Mouse (Mus musculus) bone marrow macrophage, adult 2 months (primary cell): ENCODE data around the gene Cenpp. TPM values are rescaled to one million over a fixed set of nuclear protein-coding genes. Genes with fewer than 3 reads are reported as not detected.

Experiments used
- H3K27ac ChIP-seq: 2 replicates; pipeline ENCODE4 v1.5.1; 2012; ENCODE audit warnings: low read depth, low read length; ENCODE audit not compliant: insufficient read depth
- H3K4me1 ChIP-seq: 2 replicates; pipeline ENCODE4 v1.6.1; 2012; ENCODE audit warnings: low read length; ENCODE audit not compliant: control insufficient read depth, insufficient read depth
- H3K4me3 ChIP-seq: 2 replicates; pipeline ENCODE4 v1.5.1; 2012; ENCODE audit warnings: mild to moderate bottlenecking, low read length, moderate library complexity; ENCODE audit not compliant: insufficient read depth
- CTCF ChIP-seq: IDR thresholded peaks from 2 replicates; pipeline ENCODE4 v1.5.1; 2012; ENCODE audit warnings: low read depth, mild to moderate bottlenecking, low read length, moderate library complexity
- POLR2A ChIP-seq: IDR thresholded peaks from 2 replicates; pipeline ENCODE4 v1.6.1; 2012; ENCODE audit warnings: mild to moderate bottlenecking, low read depth, low read length, borderline replicate concordance
- polyA plus RNA-seq: library from polyadenylated mRNA; stranded (reverse); fragments of >200 nt; gene quantifications from 2 replicates; pipeline ENCODE4 v1.2.4, GENCODE M21; 2012; ENCODE audit not compliant: missing spikeins, insufficient read depth, insufficient read length

Gene Cenpp
- polyA plus RNA-seq, 1 experiment, result 6.9 TPM

- H3K27ac ChIP-seq, result no peak overlapping the region
These were observed 113.9 kb downstream of the Cenpp start for GRCm38 (mm10) chr13:49538693-49539092.

GRCm38 (mm10) chr13:49536946-49537345, 115.6 kb downstream of the Cenpp start:
- Histone ChIP-seq H3K27ac (no peak overlapping the region), H3K4me1 (no peaks in the 10 kb centered on the region), H3K4me3 (no peak overlapping the region)
- TF ChIP-seq CTCF (no peak), POLR2A (no peak)

More at GRCm38 (mm10) chr13:49538693-49539092, 113.9 kb downstream of the Cenpp start:
- Histone ChIP-seq H3K4me3 (no peak overlapping the region), H3K4me1 (no peaks in the 10 kb centered on the region)
- no peak for TF ChIP-seq POLR2A
- no peak for TF ChIP-seq CTCF

GRCm38 (mm10) chr13:49530636-49531035, 121.9 kb downstream of the Cenpp start:
- no peak overlapping the region for H3K4me3 ChIP-seq
- TF ChIP-seq CTCF, result no peak
- no peak for TF ChIP-seq POLR2A

GRCm38 (mm10) chr13:49526235-49526634, 126.3 kb downstream of the Cenpp start:
- H3K4me1 ChIP-seq, result no peaks in the 10 kb centered on the region
- TF ChIP-seq CTCF (no peak), POLR2A (no peak)
- H3K4me3 ChIP-seq, result no peak overlapping the region

More at GRCm38 (mm10) chr13:49530636-49531035, 121.9 kb downstream of the Cenpp start:
- Histone ChIP-seq H3K4me1 (no peaks in the 10 kb centered on the region), H3K27ac (no peak overlapping the region)

GRCm38 (mm10) chr13:49518761-49519160, 133.8 kb downstream of the Cenpp start:
- H3K4me1 ChIP-seq, result no peaks in the 10 kb centered on the region
- H3K4me3 ChIP-seq, result no peak overlapping the region
- H3K27ac ChIP-seq, result no peak overlapping the region
- TF ChIP-seq POLR2A (no peak), CTCF (no peak)

More at GRCm38 (mm10) chr13:49526235-49526634, 126.3 kb downstream of the Cenpp start:
- H3K27ac ChIP-seq, result no peak overlapping the region

GRCm38 (mm10) chr13:49507176-49507575, 145.4 kb downstream of the Cenpp start:
- no peak overlapping the region for H3K27ac ChIP-seq
- TF ChIP-seq CTCF (no peak), POLR2A (no peak)
- H3K4me3 ChIP-seq, result no peak overlapping the region
- no peaks in the 10 kb centered on the region for H3K4me1 ChIP-seq

GRCm38 (mm10) chr13:49505776-49506175, 146.8 kb downstream of the Cenpp start:
- no peak overlapping the region for H3K27ac ChIP-seq
- no peak overlapping the region for H3K4me3 ChIP-seq
- no peaks in the 10 kb centered on the region for H3K4me1 ChIP-seq
- TF ChIP-seq CTCF (no peak), POLR2A (no peak)

GRCm38 (mm10) chr13:49504510-49504909, 148.1 kb downstream of the Cenpp start, which contains the start of gene Ecm2:
TSS of gene Ecm2 (plus strand) at chr13:49504810.
- no peak for TF ChIP-seq POLR2A
- Histone ChIP-seq H3K4me3 (no peak within 1 kb of the TSS), H3K4me1 (no peaks in the 10 kb centered on the region), H3K27ac (no peak within 1 kb of the TSS)

- H3K27ac ChIP-seq, result no peak within 1 kb of the TSS
- H3K4me1 ChIP-seq, result no peaks in the 10 kb centered on the region
- H3K4me3 ChIP-seq, result no peak within 1 kb of the TSS
- TF ChIP-seq POLR2A, result no peak
- TF ChIP-seq CTCF, result no peak
These were observed 159.9 kb downstream of the Cenpp start, which contains the start of gene Tes3-ps for GRCm38 (mm10) chr13:49492376-49493368. TSS of gene Tes3-ps (plus strand) at chr13:49493318.

- no peak for TF ChIP-seq CTCF
- no peak for TF ChIP-seq POLR2A
- H3K27ac ChIP-seq, result no peak overlapping the region
- H3K4me3 ChIP-seq, result no peak overlapping the region
- no peaks in the 10 kb centered on the region for H3K4me1 ChIP-seq
These were observed 167.2 kb downstream of the Cenpp start for GRCm38 (mm10) chr13:49485388-49485787.

- Histone ChIP-seq H3K27ac (no peak overlapping the region), H3K4me1 (no peaks in the 10 kb centered on the region), H3K4me3 (no peak overlapping the region)
- no peak for TF ChIP-seq CTCF
- TF ChIP-seq POLR2A, result no peak
These were observed 172.0 kb downstream of the Cenpp start for GRCm38 (mm10) chr13:49480551-49480950.
